Mouse (Mus musculus) erythroblast, embryonic 14.5 days (primary cell): Measurements from ENCODE around the gene Gm49337. TPM values are rescaled to one million over a fixed set of nuclear protein-coding genes. Genes with fewer than 3 reads are reported as not detected.
"Not testable (repeated sequence)": the region's sequence is repeated elsewhere in the genome, so short reads cannot be mapped to it uniquely, and the experiment has no call there.

Experiments
- H3K27me3 ChIP-seq: 2 replicates; pipeline ENCODE4 v1.6.1; 2012; ENCODE audit warnings: inconsistent platforms; ENCODE audit not compliant: control insufficient read depth
- H3K36me3 ChIP-seq: 2 replicates; pipeline ENCODE4 v1.6.1; 2012; ENCODE audit warnings: mild to moderate bottlenecking, inconsistent platforms; ENCODE audit not compliant: control insufficient read depth
- H3K4me1 ChIP-seq: 2 replicates; pipeline ENCODE4 v1.6.1; 2012; ENCODE audit warnings: inconsistent platforms; ENCODE audit not compliant: control insufficient read depth
- H3K4me3 ChIP-seq: replicated peaks from 2 replicates; pipeline ENCODE3; 2012; ENCODE audit warnings: moderate library complexity, mild to moderate bottlenecking, inconsistent platforms
- H3K9me3 ChIP-seq: 2 replicates; pipeline ENCODE4 v1.6.1; 2012; ENCODE audit warnings: low read length, inconsistent platforms, mixed read lengths; ENCODE audit not compliant: control insufficient read depth
- GATA1 ChIP-seq: IDR thresholded peaks from 2 replicates; pipeline ENCODE4 v1.6.1; 2012; ENCODE audit warnings: low read length, inconsistent platforms, mixed read lengths
- TAL1 ChIP-seq: IDR thresholded peaks from 3 replicates; pipeline ENCODE4 v1.6.1; 2012; ENCODE audit warnings: low read length, inconsistent platforms, mixed read lengths
- polyA plus RNA-seq: library from polyadenylated mRNA; stranded (reverse); fragments of >175 nt; gene quantifications from 2 replicates; pipeline ENCODE4 v1.2.3, GENCODE M21; 2012

Gm49337 gene
- polyA plus RNA-seq, 1 experiment: not detected

DNA sequence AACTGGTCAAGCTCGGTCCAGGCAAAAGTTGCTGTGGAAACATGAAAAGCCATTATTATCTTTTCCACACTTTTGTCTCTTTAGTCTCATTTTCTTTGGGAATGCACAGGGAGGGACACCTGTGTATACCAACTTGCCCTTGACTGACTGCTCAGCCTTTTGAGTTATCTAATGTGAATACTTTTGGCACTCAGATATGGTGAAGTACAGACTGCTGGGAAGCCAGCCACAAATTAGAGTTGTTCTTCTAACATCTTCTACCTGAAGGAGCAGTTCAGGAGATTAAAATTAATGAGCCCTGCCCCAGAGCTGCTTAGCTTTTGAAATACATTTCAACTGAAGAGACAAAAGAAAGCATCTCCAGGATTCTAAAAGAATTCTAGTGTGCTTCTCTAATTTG lies 45.9 kb downstream of the Gm49337 start:
- TF ChIP-seq TAL1: no peak
- no peak for TF ChIP-seq GATA1
- H3K4me3 ChIP-seq: no peak overlapping the region
- no peaks in the 10 kb centered on the region for H3K9me3 ChIP-seq
- H3K27me3 ChIP-seq: peaks cover 35% of the 10 kb centered on the region
- peaks cover 22% of the 10 kb centered on the region for H3K4me1 ChIP-seq
- H3K36me3 ChIP-seq: no peaks in the 10 kb centered on the region

DNA sequence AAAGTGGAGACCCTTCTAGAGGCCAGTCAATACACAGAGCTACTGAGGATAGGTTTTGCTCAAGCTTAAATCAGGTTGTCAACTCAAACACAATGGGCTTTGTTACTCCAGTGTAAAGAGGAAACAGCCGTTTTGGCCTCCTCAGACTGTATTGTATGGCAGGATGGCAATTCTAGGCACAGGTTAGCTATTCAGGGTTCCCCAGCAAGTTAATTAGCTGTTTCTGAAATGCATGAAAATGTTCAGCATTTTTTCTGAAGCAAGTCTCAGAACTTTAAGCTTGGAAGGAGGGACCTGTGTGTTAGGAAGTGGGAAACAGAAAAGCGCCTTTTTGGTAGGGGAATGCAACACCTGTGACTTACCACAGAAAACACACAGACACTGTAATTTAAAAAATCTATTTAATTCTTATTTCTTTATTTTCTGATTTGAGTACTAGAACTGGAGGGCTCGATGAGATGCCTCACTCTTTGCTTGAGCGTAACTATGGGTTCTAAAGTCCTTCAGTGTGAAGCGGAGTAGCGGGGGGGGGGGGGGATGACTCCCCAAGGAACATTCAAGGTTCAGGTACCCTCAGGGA lies 47.0 kb downstream of the Gm49337 start:
- TF ChIP-seq GATA1 (no peak), TAL1 (no peak)

DNA sequence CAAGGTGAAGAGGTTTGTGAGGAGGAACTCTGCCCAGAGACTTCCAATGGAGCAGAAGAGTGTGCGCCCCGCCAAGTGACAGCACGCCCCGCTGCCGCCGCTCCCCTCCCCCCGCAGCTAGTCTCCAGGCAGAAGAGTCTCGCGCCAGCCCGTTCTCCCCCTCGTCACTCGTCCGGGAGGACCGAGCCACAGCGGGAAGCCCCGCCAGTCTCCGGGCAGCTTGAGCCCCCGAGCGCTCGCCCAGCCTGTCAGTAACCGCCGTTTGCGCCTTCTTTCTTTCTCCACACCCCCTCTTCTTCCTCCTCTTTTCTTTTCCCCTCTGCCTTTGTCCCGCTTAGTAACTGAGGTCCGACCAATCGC lies 47.6 kb downstream of the Gm49337 start:
- Histone ChIP-seq H3K4me1 (peaks cover 22% of the 10 kb centered on the region), H3K27me3 (peaks cover 45% of the 10 kb centered on the region), H3K36me3 (no peaks in the 10 kb centered on the region), H3K4me3 (peak overlapping the region; percentile 94), H3K9me3 (no peaks in the 10 kb centered on the region)
- TF ChIP-seq TAL1 (no peak), GATA1 (no peak)

More for the DNA sequence above, 47.0 kb downstream of the Gm49337 start:
- Histone ChIP-seq H3K27me3 (peaks cover 43% of the 10 kb centered on the region), H3K9me3 (no peaks in the 10 kb centered on the region), H3K36me3 (no peaks in the 10 kb centered on the region), H3K4me3 (peak overlapping the region; percentile 94), H3K4me1 (peaks cover 22% of the 10 kb centered on the region)

DNA sequence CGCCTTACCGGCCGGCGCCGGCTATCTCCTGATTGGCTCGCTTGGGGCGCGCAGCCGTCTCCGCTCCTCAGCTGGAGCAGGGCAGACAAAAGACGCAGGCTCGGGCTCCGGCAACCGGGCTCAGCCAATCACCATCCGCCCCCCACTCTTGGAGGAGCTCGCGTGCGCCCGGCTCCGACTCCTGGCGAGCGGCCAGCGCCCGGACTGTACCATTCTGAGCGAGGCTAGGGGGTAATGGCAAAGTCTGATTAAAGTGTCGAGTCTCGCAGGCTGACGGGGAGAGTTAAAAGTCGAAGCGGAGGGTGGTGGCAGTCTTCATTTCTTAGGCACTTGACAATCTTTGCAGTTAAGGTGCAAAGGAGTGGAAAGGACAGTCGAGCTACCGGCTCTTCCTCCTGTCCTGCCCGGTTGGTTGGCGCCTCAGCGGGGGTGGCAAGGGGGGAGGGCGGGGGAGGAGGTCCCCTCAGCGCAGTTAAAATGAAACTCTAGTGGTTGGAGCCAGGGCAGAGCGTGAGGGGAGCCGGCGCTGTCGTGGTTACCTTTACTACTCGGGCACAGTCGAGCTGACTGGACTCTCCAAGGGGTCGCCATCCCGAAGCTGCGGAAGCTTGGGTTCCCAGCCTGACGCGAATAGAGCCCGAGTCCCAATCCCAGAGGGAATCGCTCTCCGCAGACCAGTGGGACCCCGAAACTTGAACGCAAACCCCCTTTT lies 48.1 kb downstream of the Gm49337 start, which contains the start of gene Pik3r3:
Gene Pik3r3 (plus strand): TSS at position 479 of the 712 bp plus-strand sequence.
- Histone ChIP-seq H3K36me3 (no peaks in the 10 kb centered on the region), H3K4me3 (peak within 1 kb of the TSS; percentile 94), H3K9me3 (no peaks in the 10 kb centered on the region), H3K4me1 (peaks cover 22% of the 10 kb centered on the region), H3K27me3 (peaks cover 45% of the 10 kb centered on the region)
- no peak for TF ChIP-seq TAL1

DNA sequence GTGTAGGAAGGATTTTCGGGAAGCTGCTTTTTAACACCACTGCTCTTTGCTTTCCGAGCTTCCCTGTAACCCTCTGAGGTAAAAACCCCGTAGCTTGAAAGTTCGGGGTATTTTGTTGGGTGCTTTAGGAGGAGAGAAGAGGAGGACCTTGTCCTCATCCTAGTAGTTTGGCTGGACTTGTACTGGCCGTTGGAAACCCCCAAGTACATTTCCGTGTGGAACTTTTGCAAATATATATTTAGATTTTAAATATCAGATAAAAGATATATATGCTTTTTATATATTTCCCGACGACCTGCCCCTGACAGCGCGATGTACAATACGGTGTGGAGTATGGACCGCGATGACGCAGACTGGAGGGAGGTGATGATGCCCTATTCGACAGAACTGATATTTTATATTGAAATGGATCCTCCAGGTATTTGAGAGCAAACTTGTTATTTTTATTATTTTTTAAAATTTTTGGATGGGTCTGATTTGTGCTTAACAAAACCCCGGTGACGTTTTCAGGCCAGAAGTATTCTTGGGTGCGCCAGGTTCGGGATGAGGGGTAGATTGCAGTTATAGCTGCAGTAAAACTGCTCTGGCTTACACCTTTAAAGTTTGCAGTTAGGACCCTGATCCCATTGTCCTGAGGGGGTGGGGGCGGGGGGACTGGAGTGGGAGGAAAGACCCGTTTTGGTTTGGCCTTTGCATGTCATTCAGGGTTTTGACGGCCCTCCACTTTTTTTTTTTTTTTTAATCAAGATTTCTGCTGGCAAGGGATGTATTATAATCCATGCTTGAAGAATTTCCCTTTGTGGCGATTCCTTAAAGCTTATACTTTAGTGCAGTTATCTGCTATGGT lies 49.0 kb downstream of the Gm49337 start:
- peak overlapping the region; percentile 94 for H3K4me3 ChIP-seq
- TF ChIP-seq TAL1: no peak
- no peak for TF ChIP-seq GATA1
- peaks cover 22% of the 10 kb centered on the region for H3K4me1 ChIP-seq
- H3K36me3 ChIP-seq: no peaks in the 10 kb centered on the region
- H3K27me3 ChIP-seq: peaks cover 42% of the 10 kb centered on the region
- no peaks in the 10 kb centered on the region for H3K9me3 ChIP-seq

DNA sequence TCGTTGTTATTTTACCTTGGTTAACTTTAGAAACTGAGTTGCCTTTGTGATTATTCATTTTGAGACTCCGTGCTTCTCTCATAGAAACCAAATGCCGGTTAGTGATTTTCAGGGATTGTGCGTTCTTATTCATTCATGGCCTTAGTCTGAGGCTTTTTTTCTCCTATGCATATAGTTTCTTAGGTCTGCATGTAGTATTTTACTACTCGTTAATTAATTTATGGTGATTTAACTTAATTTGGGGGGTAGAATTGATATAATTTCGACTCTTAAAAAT lies 49.6 kb downstream of the Gm49337 start:
- Histone ChIP-seq H3K27me3 (peaks cover 41% of the 10 kb centered on the region), H3K36me3 (no peaks in the 10 kb centered on the region), H3K9me3 (no peaks in the 10 kb centered on the region), H3K4me3 (peak overlapping the region; percentile 94), H3K4me1 (peaks cover 22% of the 10 kb centered on the region)
- no peak for TF ChIP-seq TAL1

DNA sequence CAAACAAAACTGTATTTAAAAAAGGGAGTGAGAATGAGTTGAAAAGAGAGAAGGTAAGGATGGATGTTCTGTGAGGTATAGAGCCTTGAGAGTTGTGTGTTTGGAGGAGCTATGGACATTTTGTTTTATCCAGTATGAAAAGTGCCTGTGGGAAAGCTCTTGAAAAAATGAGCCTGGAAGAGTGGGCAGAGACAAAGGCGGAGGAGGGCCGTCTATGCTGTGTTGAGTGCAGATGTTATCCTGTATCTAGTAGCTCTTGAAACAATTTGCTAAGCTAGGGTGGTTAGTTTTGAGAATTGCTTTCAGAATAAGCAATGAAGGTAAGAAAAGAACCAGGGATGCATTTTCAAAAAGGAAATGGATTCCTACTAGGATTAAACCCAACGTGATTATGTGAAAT lies 70.2 kb downstream of the Gm49337 start:
- Histone ChIP-seq H3K4me1 (no peaks in the 10 kb centered on the region), H3K9me3 (no peaks in the 10 kb centered on the region), H3K4me3 (no peak overlapping the region), H3K36me3 (no peaks in the 10 kb centered on the region), H3K27me3 (no peaks in the 10 kb centered on the region)
- no peak for TF ChIP-seq GATA1

DNA sequence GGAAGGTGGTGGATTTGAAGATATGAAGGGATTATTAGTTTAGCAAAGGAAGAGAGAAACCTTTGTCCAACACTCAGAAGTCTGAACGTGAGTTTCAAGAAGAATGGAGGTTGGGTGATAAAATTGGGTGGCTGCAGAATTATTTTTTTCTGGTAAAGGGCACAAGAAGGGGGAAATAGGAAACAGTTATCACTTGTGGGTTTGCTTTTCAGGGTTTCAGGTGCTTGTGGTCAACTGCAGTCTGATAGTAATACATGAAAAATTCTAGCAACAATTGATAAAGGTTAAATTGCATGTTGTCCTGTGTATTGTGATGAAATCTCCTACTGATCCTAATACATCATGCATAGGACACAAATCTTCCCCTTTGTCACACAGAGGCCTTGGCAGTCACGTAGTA lies 71.1 kb downstream of the Gm49337 start:
- TF ChIP-seq GATA1: no peak
- TF ChIP-seq TAL1: no peak
- no peaks in the 10 kb centered on the region for H3K36me3 ChIP-seq
- no peaks in the 10 kb centered on the region for H3K9me3 ChIP-seq
- no peaks in the 10 kb centered on the region for H3K27me3 ChIP-seq
- H3K4me3 ChIP-seq: no peak overlapping the region
- no peaks in the 10 kb centered on the region for H3K4me1 ChIP-seq

DNA sequence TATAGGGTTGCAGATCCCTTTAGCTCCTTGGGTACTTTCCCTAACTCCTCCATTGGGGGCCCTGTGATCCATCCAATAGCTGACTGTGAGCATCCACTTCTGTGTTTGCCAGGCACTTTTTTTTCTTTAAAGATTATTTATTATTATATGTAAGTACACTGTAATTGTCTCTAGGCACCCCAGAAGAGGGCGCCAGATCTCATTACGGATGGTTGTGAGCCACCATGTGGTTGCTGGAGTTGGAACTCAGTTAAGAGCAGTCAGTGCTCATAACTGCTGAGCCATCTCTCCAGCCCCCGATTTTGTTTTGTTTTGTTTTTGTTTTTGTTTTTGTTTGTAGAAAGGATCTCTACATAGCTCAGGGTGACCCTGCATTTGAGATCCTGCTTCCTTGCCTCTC lies 72.7 kb downstream of the Gm49337 start:
- H3K36me3 ChIP-seq, H3K4me3 ChIP-seq, H3K9me3 ChIP-seq: not testable (repeated sequence)

More for the DNA sequence above, 72.7 kb downstream of the Gm49337 start:
- not testable (repeated sequence) for H3K4me1 ChIP-seq, H3K27me3 ChIP-seq
